ENCODE assay signal across 10 mouse cellular contexts in genomic region chr14:104459513-104460111, GRCm38 (mm10). TPM values are rescaled to one million over a fixed set of nuclear protein-coding genes. Genes with fewer than 3 reads are reported as not detected.
DNase-seq lines count a peak whose midpoint lies in the region; ATAC-seq lines count a peak whose summit lies in the region.
"Had no signal": no experiment of that assay in that cellular context is flagged by ENCODE, and none has a peak within 500 bp of the region (broad histone marks: within the 10 kb centered on the region; RNA-seq: fewer than 3 reads in every experiment).

No protein-coding gene starts in this region.

- peaks cover 69% of the 10 kb centered on the region for H3K27me3 ChIP-seq in forebrain, embryonic 12.5 days
- H3K27me3 ChIP-seq in limb, embryonic 10.5 days (ENCODE audit: low read depth, poor library complexity, severe bottlenecking): peaks cover 80% of the 10 kb centered on the region

- under 1% methylated on average over 25 of the region's 25 CpGs for WGBS in forebrain, embryonic 12.5 days
- under 1% methylated on average over 25 of the region's 25 CpGs for WGBS in limb, embryonic 10.5 days

- no peaks in the 10 kb centered on the region for H3K9me3 ChIP-seq in forebrain, embryonic 12.5 days
- no peaks in the 10 kb centered on the region for H3K9me3 ChIP-seq in limb, embryonic 10.5 days (replicated peaks)
- H3K9me3 ChIP-seq: limb, embryonic 13.5 days had no signal

- peak; percentile 43 for DNase-seq in embryo, embryonic 11 days
- DNase-seq in limb, embryonic 10.5 days (ENCODE audit: low spot score): peak; percentile 46
- DNase-seq in neural tube, embryonic 10.5 days (ENCODE audit: extremely low spot score, low spot score): peak; percentile 42
- no peak for DNase-seq in adrenal gland, adult (ENCODE audit: inconsistent age in 2 of 2, low spot score in 1 of 2)
- DNase-seq in thymus, adult 18-20 months: no peak
- DNase-seq in lung, postnatal 10 days: no peak
- no peak for DNase-seq in yolk sac, embryonic 10.5 days (ENCODE audit: low spot score)

- H3K4me2 ChIP-seq in forebrain, embryonic 12.5 days: peak overlapping the region; percentile 58

- H3K27ac ChIP-seq in forebrain, embryonic 12.5 days: no peak overlapping the region
- H3K27ac ChIP-seq in limb, embryonic 10.5 days: no peak overlapping the region
- H3K27ac ChIP-seq: limb, embryonic 13.5 days had no signal

- H3K4me3 ChIP-seq in forebrain, embryonic 12.5 days (replicated peaks): no peak overlapping the region
- H3K4me3 ChIP-seq in limb, embryonic 10.5 days: peak overlapping the region; percentile 48

- H3K36me3 ChIP-seq in forebrain, embryonic 12.5 days (replicated peaks): no peaks in the 10 kb centered on the region
- no peaks in the 10 kb centered on the region for H3K36me3 ChIP-seq in limb, embryonic 10.5 days
- H3K36me3 ChIP-seq: limb, embryonic 13.5 days had no signal

- no peak overlapping the region for H3K9ac ChIP-seq in forebrain, embryonic 12.5 days
- H3K9ac ChIP-seq: limb, embryonic 13.5 days had no signal

- peaks cover 17% of the 10 kb centered on the region for H3K4me1 ChIP-seq in forebrain, embryonic 12.5 days
- H3K4me1 ChIP-seq in limb, embryonic 10.5 days: peaks cover 19% of the 10 kb centered on the region; the same call in 1 of the 2 replicates

- peak; percentile 40; the same call in 1 of the 2 replicates for ATAC-seq in forebrain, embryonic 12.5 days (ENCODE audit: low FRiP score)
- ATAC-seq: inflammation-experienced regulatory T-cells, adult 6 months had no signal

RNA-seq across cellular contexts. Expression of gene Pou4f1, which starts 8.2 kb away (rescaled TPM):
- polyA plus RNA-seq in forebrain, embryonic 12.5 days (2016; fragmentation: Nextera tagmentation; extraction: Ambion mirVana): 2.2 and 4.8 TPM in 2 replicates
- polyA plus RNA-seq in limb, embryonic 10.5 days (2016; fragmentation: Nextera tagmentation; extraction: Ambion mirVana): 0.70 and 2.7 TPM in 2 replicates

Comparison
In these comparisons a context has a peak if more than half of its experiments do, and no peak if none do; other contexts are left out.
1. DNase-seq: peak in embryo, embryonic 11 days (single experiment), limb, embryonic 10.5 days (single experiment) and neural tube, embryonic 10.5 days (single experiment); none in adrenal gland, adult (0 of 2), thymus, adult 18-20 months (0 of 2), lung, postnatal 10 days (single experiment) and yolk sac, embryonic 10.5 days (single experiment).